Mouse (Mus musculus) erythroblast, embryonic 14.5 days (primary cell): Measurements from ENCODE around the gene Ints7. TPM values are rescaled to one million over a fixed set of nuclear protein-coding genes. Genes with fewer than 3 reads are reported as not detected.

ENCODE experiments used
- H3K27me3 ChIP-seq: 2 replicates; pipeline ENCODE4 v1.6.1; 2012; ENCODE audit warnings: inconsistent platforms; ENCODE audit not compliant: control insufficient read depth
- H3K36me3 ChIP-seq: 2 replicates; pipeline ENCODE4 v1.6.1; 2012; ENCODE audit warnings: mild to moderate bottlenecking, inconsistent platforms; ENCODE audit not compliant: control insufficient read depth
- H3K4me1 ChIP-seq: 2 replicates; pipeline ENCODE4 v1.6.1; 2012; ENCODE audit warnings: inconsistent platforms; ENCODE audit not compliant: control insufficient read depth
- H3K4me3 ChIP-seq: replicated peaks from 2 replicates; pipeline ENCODE3; 2012; ENCODE audit warnings: moderate library complexity, mild to moderate bottlenecking, inconsistent platforms
- H3K9me3 ChIP-seq: 2 replicates; pipeline ENCODE4 v1.6.1; 2012; ENCODE audit warnings: low read length, inconsistent platforms, mixed read lengths; ENCODE audit not compliant: control insufficient read depth
- GATA1 ChIP-seq: IDR thresholded peaks from 2 replicates; pipeline ENCODE4 v1.6.1; 2012; ENCODE audit warnings: low read length, inconsistent platforms, mixed read lengths
- TAL1 ChIP-seq: IDR thresholded peaks from 3 replicates; pipeline ENCODE4 v1.6.1; 2012; ENCODE audit warnings: low read length, inconsistent platforms, mixed read lengths
- polyA plus RNA-seq: library from polyadenylated mRNA; stranded (reverse); fragments of >175 nt; gene quantifications from 2 replicates; pipeline ENCODE4 v1.2.3, GENCODE M21; 2012

Ints7 gene
- polyA plus RNA-seq, 1 experiment: 1.2 TPM

- Histone ChIP-seq H3K36me3 (no peaks in the 10 kb centered on the region), H3K4me1 (no peaks in the 10 kb centered on the region), H3K9me3 (no peaks in the 10 kb centered on the region), H3K27me3 (peaks cover 4% of the 10 kb centered on the region), H3K4me3 (no peak overlapping the region)
- no peak for TF ChIP-seq GATA1
- TF ChIP-seq TAL1: no peak
Observed at GRCm38 (mm10) chr1:191639200-191639807, 63.9 kb downstream of the Ints7 start.

GRCm38 (mm10) chr1:191640146-191640545 is 64.7 kb downstream of the Ints7 start:
- H3K4me3 ChIP-seq: no peak overlapping the region
- H3K4me1 ChIP-seq: no peaks in the 10 kb centered on the region
- no peak for TF ChIP-seq GATA1
- no peak for TF ChIP-seq TAL1
- no peaks in the 10 kb centered on the region for H3K36me3 ChIP-seq
- H3K27me3 ChIP-seq: peaks cover 4% of the 10 kb centered on the region
- no peaks in the 10 kb centered on the region for H3K9me3 ChIP-seq

GRCm38 (mm10) chr1:191640848-191641247 is 65.4 kb downstream of the Ints7 start:
- H3K9me3 ChIP-seq: no peaks in the 10 kb centered on the region
- H3K4me1 ChIP-seq: no peaks in the 10 kb centered on the region
- no peaks in the 10 kb centered on the region for H3K36me3 ChIP-seq
- H3K4me3 ChIP-seq: no peak overlapping the region
- TF ChIP-seq GATA1 (no peak), TAL1 (no peak)
- peaks cover 4% of the 10 kb centered on the region for H3K27me3 ChIP-seq

GRCm38 (mm10) chr1:191641438-191641837 is 66.0 kb downstream of the Ints7 start:
- H3K36me3 ChIP-seq: no peaks in the 10 kb centered on the region

GRCm38 (mm10) chr1:191642903-191643302 is 67.5 kb downstream of the Ints7 start:
- Histone ChIP-seq H3K36me3 (no peaks in the 10 kb centered on the region), H3K9me3 (no peaks in the 10 kb centered on the region), H3K4me3 (no peak overlapping the region), H3K27me3 (peaks cover 4% of the 10 kb centered on the region), H3K4me1 (no peaks in the 10 kb centered on the region)
- TF ChIP-seq TAL1 (no peak), GATA1 (no peak)

More at GRCm38 (mm10) chr1:191641438-191641837, 66.0 kb downstream of the Ints7 start:
- Histone ChIP-seq H3K9me3 (no peaks in the 10 kb centered on the region), H3K4me3 (no peak overlapping the region), H3K27me3 (peaks cover 4% of the 10 kb centered on the region), H3K4me1 (no peaks in the 10 kb centered on the region)
- no peak for TF ChIP-seq GATA1
- no peak for TF ChIP-seq TAL1

GRCm38 (mm10) chr1:191645921-191646320 is 70.5 kb downstream of the Ints7 start:
- Histone ChIP-seq H3K9me3 (no peaks in the 10 kb centered on the region), H3K4me1 (no peaks in the 10 kb centered on the region), H3K27me3 (peaks cover 4% of the 10 kb centered on the region), H3K4me3 (no peak overlapping the region), H3K36me3 (no peaks in the 10 kb centered on the region)
- TF ChIP-seq TAL1 (no peak), GATA1 (no peak)

- Histone ChIP-seq H3K9me3 (no peaks in the 10 kb centered on the region), H3K4me3 (no peak overlapping the region), H3K27me3 (no peaks in the 10 kb centered on the region), H3K36me3 (no peaks in the 10 kb centered on the region), H3K4me1 (no peaks in the 10 kb centered on the region)
- TF ChIP-seq GATA1 (no peak), TAL1 (no peak)
Observed at GRCm38 (mm10) chr1:191647590-191647989, 72.2 kb downstream of the Ints7 start.

GRCm38 (mm10) chr1:191659441-191659840 is 84.0 kb downstream of the Ints7 start:
- Histone ChIP-seq H3K27me3 (no peaks in the 10 kb centered on the region), H3K36me3 (no peaks in the 10 kb centered on the region), H3K4me1 (no peaks in the 10 kb centered on the region), H3K4me3 (no peak overlapping the region), H3K9me3 (no peaks in the 10 kb centered on the region)
- TF ChIP-seq GATA1: no peak

- TF ChIP-seq GATA1 (no peak), TAL1 (no peak)
- Histone ChIP-seq H3K36me3 (no peaks in the 10 kb centered on the region), H3K9me3 (no peaks in the 10 kb centered on the region), H3K4me3 (no peak overlapping the region), H3K27me3 (no peaks in the 10 kb centered on the region), H3K4me1 (no peaks in the 10 kb centered on the region)
Observed at GRCm38 (mm10) chr1:191661019-191661796, 85.8 kb downstream of the Ints7 start.
